Mouse (Mus musculus) bone marrow, adult 2 months (tissue): Measurements from ENCODE around the gene Plekhj1. TPM values are rescaled to one million over a fixed set of nuclear protein-coding genes. Genes with fewer than 3 reads are reported as not detected.

Experiments used
- H3K27ac ChIP-seq: fragments of 200-500 bp; 2 replicates; pipeline ENCODE4 v1.5.1; 2012; ENCODE audit warnings: low read depth, mild to moderate bottlenecking, control low read depth, inconsistent platforms, low read length; ENCODE audit not compliant: control insufficient read depth, poor library complexity, insufficient read depth
- H3K4me1 ChIP-seq: fragments of 200-500 bp; 2 replicates; pipeline ENCODE4 v1.6.1; 2011; ENCODE audit warnings: low read length; ENCODE audit not compliant: control insufficient read depth, insufficient read depth
- H3K4me3 ChIP-seq: fragments of 200-500 bp; replicated peaks from 2 replicates; pipeline ENCODE3; 2011; ENCODE audit warnings: mild to moderate bottlenecking, low read depth, low read length, control low read depth; ENCODE audit not compliant: control insufficient read depth
- CTCF ChIP-seq: fragments of 200-500 bp; IDR thresholded peaks from 2 replicates; pipeline ENCODE4 v1.5.1; 2011; ENCODE audit warnings: low read length, control low read depth; ENCODE audit not compliant: control insufficient read depth, insufficient read depth
- POLR2A ChIP-seq: fragments of 200-500 bp; IDR thresholded peaks from 2 replicates; pipeline ENCODE4 v1.6.1; 2011; ENCODE audit warnings: low read depth, mild to moderate bottlenecking, control low read depth, low read length, borderline replicate concordance; ENCODE audit not compliant: control insufficient read depth
- WGBS: fragments of 180-500 bp; shearing (Covaris S2); methylation state at CpG from one replicate; pipeline ENCODE4 v1.1.7; 2018; 5-methylcytosine and 5-hydroxymethylcytosine counted together
- polyA plus RNA-seq: library from polyadenylated mRNA; stranded (reverse); fragments of >200 nt; gene quantifications from 2 replicates; pipeline ENCODE4 v1.2.4, GENCODE M21; 2011; ENCODE audit warnings: low replicate concordance; ENCODE audit not compliant: missing spikeins, insufficient read depth, insufficient read length

The Plekhj1 gene
- polyA plus RNA-seq, 1 experiment = 186 TPM

DNA sequence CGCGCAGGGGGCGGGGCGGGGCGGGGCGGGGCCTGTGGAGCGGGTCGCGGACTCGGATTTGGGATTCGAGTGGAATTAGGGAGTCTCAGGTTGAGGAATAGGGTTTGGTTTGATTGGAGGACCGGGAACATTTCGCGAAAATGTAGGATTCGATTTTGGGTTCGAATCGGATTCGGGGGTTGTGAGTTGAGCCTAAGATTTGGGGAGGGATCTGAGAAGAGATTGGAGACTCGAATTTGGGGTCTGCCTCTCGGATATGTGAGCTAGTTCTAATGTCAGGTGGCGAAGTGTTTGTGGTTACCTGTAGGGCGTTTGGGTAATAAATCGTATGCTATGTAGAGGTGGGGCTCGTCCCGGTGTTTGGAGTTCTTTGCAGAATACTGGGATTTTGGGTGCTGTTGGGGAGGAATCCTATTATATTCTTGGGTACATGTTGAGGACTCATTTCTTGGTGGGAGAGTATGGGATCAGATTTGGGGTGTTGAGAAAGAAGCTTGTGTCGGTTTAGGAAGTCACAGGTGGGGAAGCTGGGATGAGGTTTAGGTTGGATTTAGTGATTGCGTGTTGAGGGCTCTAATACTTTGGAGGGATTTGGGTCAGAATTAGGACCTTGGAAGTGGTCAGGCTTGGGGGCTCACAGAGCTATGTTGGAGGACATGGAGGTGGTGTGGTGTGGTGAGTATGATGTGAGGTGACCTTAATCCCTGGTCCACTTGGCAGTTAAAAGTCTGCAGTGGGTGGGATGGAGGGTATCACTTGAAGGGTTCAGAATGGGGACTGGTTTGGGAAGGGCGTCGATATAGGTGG is 28.8 kb upstream of the Plekhj1 start:
- H3K4me3 ChIP-seq = peak overlapping the region; percentile 88
- no peak for TF ChIP-seq CTCF
- TF ChIP-seq POLR2A = no peak
- 2% methylated on average over 29 of the region's 29 CpGs for WGBS
- peak overlapping the region; percentile 94; the same call in 1 of the 2 replicates for H3K27ac ChIP-seq
- peaks cover 6% of the 10 kb centered on the region for H3K4me1 ChIP-seq

DNA sequence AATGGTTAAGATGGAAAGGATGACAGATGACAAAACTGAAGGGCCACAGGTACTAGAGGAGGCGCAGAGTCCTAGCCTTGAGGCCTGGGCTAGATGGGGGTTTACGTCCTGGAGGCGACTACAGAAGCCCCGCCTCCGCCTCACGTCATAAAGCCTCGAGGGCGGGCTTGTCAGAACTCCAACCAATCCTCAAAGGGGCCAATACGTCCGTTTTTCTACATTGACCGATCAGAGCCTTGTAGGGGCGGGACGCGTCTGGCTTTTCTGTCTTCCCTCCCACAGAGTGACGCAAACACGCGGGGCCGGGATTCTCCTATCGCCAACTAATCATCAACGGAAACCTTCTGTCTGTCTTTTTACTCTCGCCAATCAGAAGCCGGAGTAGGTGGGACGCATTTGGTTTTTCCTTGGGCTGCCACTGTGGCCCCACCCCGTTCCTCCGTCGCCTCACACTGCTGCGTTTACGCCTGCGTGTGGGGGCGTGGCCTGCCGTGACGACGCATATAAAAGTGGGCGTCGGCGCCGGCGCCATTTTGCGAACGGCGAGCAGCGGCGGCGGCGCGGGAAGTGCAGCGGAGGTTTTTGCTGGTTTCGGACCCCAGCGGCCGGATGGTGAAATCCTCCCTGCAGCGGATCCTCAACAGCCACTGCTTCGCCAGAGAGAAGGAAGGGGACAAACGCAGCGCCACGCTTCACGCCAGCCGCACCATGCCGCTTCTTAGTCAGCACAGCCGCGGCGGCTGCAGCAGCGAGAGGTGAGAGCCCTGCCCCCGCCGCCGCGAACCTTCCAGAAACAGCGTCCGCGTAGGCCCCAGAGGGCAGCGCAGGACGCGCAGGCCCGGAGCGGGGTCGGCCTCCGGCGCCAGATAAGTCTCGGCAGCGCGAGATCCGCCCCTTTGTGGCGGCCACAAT is 28.0 kb upstream of the Plekhj1 start, which contains the start of gene Oaz1:
Gene Oaz1, plus strand, starts transcription at position 506 of the 912 bp plus-strand sequence.
- H3K27ac ChIP-seq = peak within 1 kb of the TSS; percentile 94
- peaks cover 6% of the 10 kb centered on the region for H3K4me1 ChIP-seq
- H3K4me3 ChIP-seq = peak within 1 kb of the TSS; percentile 88
- TF ChIP-seq POLR2A = peak; percentile 81
- TF ChIP-seq CTCF = no peak
- under 1% methylated on average over 82 of the region's 82 CpGs for WGBS

DNA sequence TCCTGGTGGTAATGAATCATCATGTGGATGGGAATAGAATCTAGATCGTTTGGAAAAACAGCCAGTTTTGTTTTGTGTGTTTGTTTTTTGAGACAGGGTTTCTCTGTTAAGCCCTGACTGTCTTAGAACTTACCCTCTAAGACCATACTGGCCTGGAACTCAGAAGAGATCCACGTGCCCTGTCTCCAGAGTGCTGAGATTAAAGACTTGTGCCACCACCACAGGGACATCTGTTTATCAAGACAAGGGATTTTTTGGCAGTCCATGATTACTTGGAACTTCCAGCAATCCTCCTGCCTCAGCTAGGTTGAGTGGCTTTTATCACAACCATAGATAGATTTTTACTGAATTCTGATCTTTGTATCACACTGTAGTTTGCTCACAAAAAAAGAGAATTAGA is 26.4 kb upstream of the Plekhj1 start:
- WGBS = 16% methylated on average over 2 of the region's 2 CpGs
- Histone ChIP-seq H3K4me3 (no peak overlapping the region), H3K4me1 (peaks cover 6% of the 10 kb centered on the region), H3K27ac (peak overlapping the region; percentile 88; the same call in 1 of the 2 replicates)
- no peak for TF ChIP-seq CTCF
- TF ChIP-seq POLR2A = no peak

DNA sequence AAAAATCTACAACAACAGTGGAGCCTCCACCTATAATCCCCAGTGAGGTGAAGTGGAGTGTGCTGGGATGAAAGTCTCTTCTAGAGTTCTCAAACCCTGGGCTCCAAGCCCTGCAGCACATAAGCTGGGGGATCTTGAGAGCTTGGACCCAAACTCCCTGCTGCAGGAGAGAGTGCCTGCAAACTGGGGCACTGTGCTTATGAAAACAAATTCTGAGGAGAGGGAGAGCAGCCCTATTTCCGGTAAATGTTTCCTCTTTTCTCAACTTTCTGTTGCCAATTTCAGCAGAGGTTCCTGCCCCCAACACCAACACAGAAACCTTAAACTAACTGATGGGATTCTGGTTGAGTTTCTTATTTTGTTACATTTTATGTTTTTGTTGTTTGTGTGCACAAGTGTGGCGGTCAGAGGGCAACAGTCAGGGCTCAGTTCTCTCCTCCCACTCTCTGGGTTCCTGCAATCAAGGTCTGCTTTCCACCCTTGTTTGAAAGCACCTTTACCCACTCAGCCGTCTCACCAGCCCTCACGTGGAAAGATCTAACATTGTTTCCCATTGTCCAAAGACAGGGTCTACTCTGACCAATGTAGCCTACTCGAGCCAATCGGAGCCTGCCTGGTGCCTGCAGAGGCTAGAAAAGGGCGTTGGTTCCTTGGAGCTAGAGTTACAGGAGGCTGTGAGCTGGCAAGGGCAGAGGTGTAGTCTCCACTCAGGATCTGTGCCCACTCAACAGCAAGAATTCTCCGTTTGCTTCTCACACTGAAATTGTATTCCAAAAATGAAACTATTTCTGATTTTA is 25.6 kb upstream of the Plekhj1 start:
- peaks cover 6% of the 10 kb centered on the region for H3K4me1 ChIP-seq
- whole genome bisulfite sequencing = 4% methylated on average over 8 of the region's 8 CpGs
- H3K4me3 ChIP-seq = peak overlapping the region; percentile 18
- no peak for TF ChIP-seq CTCF
- no peak for TF ChIP-seq POLR2A
- H3K27ac ChIP-seq = peak overlapping the region; percentile 88

DNA sequence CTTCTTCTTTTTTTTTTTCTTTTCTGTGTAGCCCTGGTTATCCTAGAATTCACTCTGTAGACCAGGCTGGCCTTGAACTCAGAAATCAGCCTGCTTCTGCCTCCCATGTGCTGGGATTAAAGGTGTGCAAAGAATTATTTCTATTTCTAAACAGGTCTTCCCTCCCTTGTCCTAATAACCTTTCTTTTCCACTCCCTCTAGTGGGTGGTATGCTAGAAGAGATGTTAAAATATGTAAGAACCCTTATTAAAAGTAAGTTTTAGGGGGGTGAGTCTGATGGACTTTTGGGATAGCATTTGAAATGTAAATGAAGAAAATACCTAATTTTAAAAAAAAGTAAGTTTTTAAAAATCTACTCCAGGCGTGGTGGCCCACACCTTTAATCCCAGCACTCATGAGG is 24.9 kb upstream of the Plekhj1 start:
- WGBS = 67% methylated on average over 1 of the region's 1 CpGs
- H3K27ac ChIP-seq = no peak overlapping the region
- H3K4me1 ChIP-seq = peaks cover 7% of the 10 kb centered on the region

DNA sequence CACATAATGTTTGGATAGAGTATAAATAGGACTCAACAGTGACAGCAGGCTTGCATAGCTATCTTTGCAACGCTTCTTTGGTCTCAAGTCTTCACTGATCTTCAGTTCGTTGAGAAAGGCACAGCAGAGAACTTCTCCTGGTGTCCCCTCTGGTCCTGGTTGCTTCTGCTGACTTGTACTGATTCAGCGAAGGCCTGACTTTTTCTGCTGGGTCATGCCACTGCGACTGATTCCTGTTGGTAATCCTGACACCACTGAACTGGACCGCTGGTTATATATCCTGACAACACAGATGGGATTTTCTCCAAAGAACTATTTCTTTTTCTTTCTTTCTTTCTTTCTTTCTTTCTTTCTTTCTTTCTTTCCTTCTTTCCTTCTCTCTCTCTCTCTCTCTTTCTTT is 24.1 kb upstream of the Plekhj1 start:
- Histone ChIP-seq H3K4me3 (no peak overlapping the region), H3K4me1 (peaks cover 6% of the 10 kb centered on the region), H3K27ac (no peak overlapping the region; the same call in 1 of the 2 replicates)
- 67% methylated on average over 5 of the region's 5 CpGs for WGBS
- TF ChIP-seq CTCF = no peak
- TF ChIP-seq POLR2A = no peak

More for the DNA sequence above, 24.9 kb upstream of the Plekhj1 start:
- TF ChIP-seq POLR2A (no peak), CTCF (no peak)
- H3K4me3 ChIP-seq = no peak overlapping the region

DNA sequence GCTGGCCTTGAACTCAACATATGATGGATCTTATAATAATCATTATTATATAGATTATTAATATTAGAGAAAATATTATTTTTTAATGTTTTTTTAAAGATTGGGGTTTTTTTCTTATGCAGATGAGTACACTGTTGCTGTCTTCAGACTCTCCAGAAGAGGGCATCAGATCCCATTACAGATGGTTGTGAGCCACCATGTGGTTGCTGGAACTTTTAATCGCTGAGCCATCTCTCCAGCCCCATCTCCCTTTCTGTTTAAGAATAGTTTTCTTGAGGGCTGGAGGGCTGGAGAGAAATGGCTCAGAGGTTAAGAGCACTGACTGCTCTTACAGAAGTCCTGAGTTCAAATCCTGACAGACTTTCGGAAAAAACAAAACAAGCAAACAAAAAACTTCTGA is 23.6 kb upstream of the Plekhj1 start:
- Histone ChIP-seq H3K4me1 (peaks cover 6% of the 10 kb centered on the region), H3K27ac (no peak overlapping the region), H3K4me3 (no peak overlapping the region)
- WGBS = 47% methylated on average over 2 of the region's 2 CpGs
- TF ChIP-seq CTCF (0 out of 2 replicates have a peak, but pooled peaks have one; percentile 35), POLR2A (no peak)
